Mouse (Mus musculus): ENCODE data around the gene Ddx47. TPM values are rescaled to one million over a fixed set of nuclear protein-coding genes. Genes with fewer than 3 reads are reported as not detected.

Gene Ddx47
- total and polyA plus RNA-seq, 2 experiments from 2014 or later, result 40.5 to 60.5 TPM

GRCm38 (mm10) chr6:135047276-135047675, 35.9 kb downstream of the Ddx47 start:
- TF ChIP-seq CTCF (IDR thresholded peaks at IDR 0.05; ENCODE audit: low read depth), result no peak
- Histone ChIP-seq H3K27me3 (ENCODE audit: insufficient read depth, low read length) (no peaks in the 10 kb centered on the region), H3K9ac (replicated peaks; ENCODE audit: low read length) (no peak overlapping the region), H3K9me3 (ENCODE audit: low read length) (no peaks in the 10 kb centered on the region), H3K4me1 (ENCODE audit: insufficient read depth, low read length) (no peaks in the 10 kb centered on the region), H3K4me2 (ENCODE audit: low read depth, low read length) (no peak overlapping the region), H3K36me3 (ENCODE audit: insufficient read depth, low read length) (no peaks in the 10 kb centered on the region), H3K27ac (no peak overlapping the region), H3K4me3 (ENCODE audit: low read length) (no peak overlapping the region)
- ATAC-seq (no peak), DNase-seq (ENCODE audit: low spot score) (no peak)
- WGBS, result 72% methylated on average over 9 of the region's 9 CpGs

DNA sequence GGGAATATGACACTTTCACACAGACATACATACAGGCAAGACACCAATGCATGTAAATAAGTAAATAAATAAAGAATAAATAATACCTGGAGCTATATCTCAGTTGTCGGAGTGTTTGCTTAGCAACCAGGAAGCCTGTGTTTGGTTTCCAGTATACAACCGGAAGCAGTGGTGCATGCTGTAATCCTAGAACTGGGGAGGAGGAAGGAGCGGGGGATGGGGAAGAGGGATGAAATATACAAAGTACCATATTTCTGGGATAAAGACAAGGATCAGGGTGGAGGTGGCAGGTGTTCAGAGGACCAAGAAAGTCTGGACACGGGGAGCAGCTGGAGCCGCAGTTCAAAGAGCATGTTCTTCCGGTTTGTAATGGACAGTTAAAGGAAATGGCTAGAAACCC, 37.1 kb downstream of the Ddx47 start:
- no peak for DNase-seq (ENCODE audit: low spot score)
- H3K4me3 ChIP-seq (ENCODE audit: low read length), result no peak overlapping the region
- no peaks in the 10 kb centered on the region for H3K27me3 ChIP-seq (ENCODE audit: insufficient read depth, low read length)
- H3K4me1 ChIP-seq (ENCODE audit: insufficient read depth, low read length), result no peaks in the 10 kb centered on the region
- no peak for TF ChIP-seq CTCF (IDR thresholded peaks at IDR 0.05; ENCODE audit: low read depth)
- H3K9ac ChIP-seq (replicated peaks; ENCODE audit: low read length), result no peak overlapping the region
- 87% methylated on average over 6 of the region's 6 CpGs for WGBS
- H3K27ac ChIP-seq, result no peak overlapping the region
- no peaks in the 10 kb centered on the region for H3K9me3 ChIP-seq (ENCODE audit: low read length)
- no peak overlapping the region for H3K4me2 ChIP-seq (ENCODE audit: low read depth, low read length)
- no peaks in the 10 kb centered on the region for H3K36me3 ChIP-seq (ENCODE audit: insufficient read depth, low read length)
- no peak for ATAC-seq

GRCm38 (mm10) chr6:135048956-135049355, 37.5 kb downstream of the Ddx47 start:
- ATAC-seq (no peak), DNase-seq (ENCODE audit: low spot score) (no peak)
- no peak overlapping the region for H3K4me3 ChIP-seq (ENCODE audit: low read length)
- no peaks in the 10 kb centered on the region for H3K36me3 ChIP-seq (ENCODE audit: insufficient read depth, low read length)
- no peaks in the 10 kb centered on the region for H3K27me3 ChIP-seq (ENCODE audit: insufficient read depth, low read length)
- no peaks in the 10 kb centered on the region for H3K4me1 ChIP-seq (ENCODE audit: insufficient read depth, low read length)
- no peaks in the 10 kb centered on the region for H3K9me3 ChIP-seq (ENCODE audit: low read length)
- H3K4me2 ChIP-seq (ENCODE audit: low read depth, low read length), result no peak overlapping the region
- H3K9ac ChIP-seq (replicated peaks; ENCODE audit: low read length), result no peak overlapping the region
- no peak for TF ChIP-seq CTCF (IDR thresholded peaks at IDR 0.05; ENCODE audit: low read depth)
- 74% methylated on average over 16 of the region's 16 CpGs for WGBS
- H3K27ac ChIP-seq, result no peak overlapping the region

DNA sequence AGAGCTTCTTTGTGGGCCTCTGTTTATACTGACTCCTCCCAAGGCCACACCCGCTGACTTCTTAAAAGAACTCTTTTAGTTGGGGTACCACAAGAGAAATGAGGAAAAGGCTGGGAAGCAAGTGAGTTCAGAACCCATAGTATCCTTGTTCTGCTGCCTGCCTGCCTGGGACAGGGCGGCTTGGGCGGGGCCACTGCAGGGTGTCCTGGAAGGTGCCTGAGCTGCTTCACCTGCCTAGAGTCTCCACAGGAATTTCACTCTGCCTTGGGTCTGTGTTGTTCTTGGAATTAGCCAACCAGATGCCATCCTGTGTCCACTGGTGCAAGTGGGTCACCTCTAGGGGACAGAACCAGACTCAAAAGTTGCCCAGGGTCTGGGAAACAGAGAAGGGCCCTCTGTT, 42.4 kb downstream of the Ddx47 start:
- WGBS, result 81% methylated on average over 3 of the region's 3 CpGs
- TF ChIP-seq CTCF (IDR thresholded peaks at IDR 0.05; ENCODE audit: low read depth), result no peak
- ATAC-seq, result no peak

DNA sequence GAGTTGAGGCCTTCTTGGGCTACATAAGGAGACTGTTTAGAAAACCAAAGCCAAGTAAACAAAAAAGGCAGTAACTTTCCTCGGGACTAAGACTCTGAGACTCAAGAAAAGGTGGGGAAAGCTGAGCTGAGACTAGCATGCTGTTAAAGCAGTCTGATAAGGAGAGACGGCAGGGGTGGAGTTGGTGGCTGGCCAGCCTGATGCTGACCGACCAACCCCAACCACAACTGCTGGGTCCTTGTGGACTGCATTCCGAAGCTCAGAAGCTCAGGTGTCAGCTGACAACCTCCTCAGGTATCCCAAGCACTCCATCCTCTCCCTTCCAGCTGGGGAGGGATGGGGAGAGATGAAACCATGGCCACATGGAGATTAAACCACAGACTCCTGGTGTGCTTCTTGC, 44.5 kb downstream of the Ddx47 start:
- Histone ChIP-seq H3K27me3 (ENCODE audit: insufficient read depth, low read length) (no peaks in the 10 kb centered on the region), H3K9ac (replicated peaks; ENCODE audit: low read length) (no peak overlapping the region), H3K9me3 (ENCODE audit: low read length) (no peaks in the 10 kb centered on the region), H3K36me3 (ENCODE audit: insufficient read depth, low read length) (no peaks in the 10 kb centered on the region), H3K4me3 (ENCODE audit: low read length) (no peak overlapping the region), H3K4me2 (ENCODE audit: low read depth, low read length) (no peak overlapping the region), H3K27ac (no peak overlapping the region), H3K4me1 (ENCODE audit: insufficient read depth, low read length) (no peaks in the 10 kb centered on the region)
- no peak for TF ChIP-seq CTCF (IDR thresholded peaks at IDR 0.05; ENCODE audit: low read depth)
- DNase-seq (ENCODE audit: low spot score) (no peak), ATAC-seq (no peak)
- WGBS, result 70% methylated on average over 4 of the region's 4 CpGs

More for the DNA sequence above, 42.4 kb downstream of the Ddx47 start:
- no peak overlapping the region for H3K9ac ChIP-seq (replicated peaks; ENCODE audit: low read length)
- H3K27me3 ChIP-seq (ENCODE audit: insufficient read depth, low read length), result no peaks in the 10 kb centered on the region
- no peak for DNase-seq (ENCODE audit: low spot score)
- H3K9me3 ChIP-seq (ENCODE audit: low read length), result no peaks in the 10 kb centered on the region
- no peaks in the 10 kb centered on the region for H3K36me3 ChIP-seq (ENCODE audit: insufficient read depth, low read length)
- no peaks in the 10 kb centered on the region for H3K4me1 ChIP-seq (ENCODE audit: insufficient read depth, low read length)
- H3K27ac ChIP-seq, result no peak overlapping the region
- no peak overlapping the region for H3K4me2 ChIP-seq (ENCODE audit: low read depth, low read length)
- H3K4me3 ChIP-seq (ENCODE audit: low read length), result no peak overlapping the region

GRCm38 (mm10) chr6:135060728-135061127, 49.3 kb downstream of the Ddx47 start:
- no peaks in the 10 kb centered on the region for H3K36me3 ChIP-seq (ENCODE audit: insufficient read depth, low read length)
- no peak overlapping the region for H3K4me2 ChIP-seq (ENCODE audit: low read depth, low read length)
- WGBS, result 94% methylated on average over 4 of the region's 4 CpGs
- no peak overlapping the region for H3K9ac ChIP-seq (replicated peaks; ENCODE audit: low read length)
- TF ChIP-seq CTCF (IDR thresholded peaks at IDR 0.05; ENCODE audit: low read depth), result no peak
- no peaks in the 10 kb centered on the region for H3K9me3 ChIP-seq (ENCODE audit: low read length)
- no peak overlapping the region for H3K27ac ChIP-seq
- no peaks in the 10 kb centered on the region for H3K4me1 ChIP-seq (ENCODE audit: insufficient read depth, low read length)
- DNase-seq (ENCODE audit: low spot score), result no peak
- no peak overlapping the region for H3K4me3 ChIP-seq (ENCODE audit: low read length)
- no peak for ATAC-seq
- no peaks in the 10 kb centered on the region for H3K27me3 ChIP-seq (ENCODE audit: insufficient read depth, low read length)

DNA sequence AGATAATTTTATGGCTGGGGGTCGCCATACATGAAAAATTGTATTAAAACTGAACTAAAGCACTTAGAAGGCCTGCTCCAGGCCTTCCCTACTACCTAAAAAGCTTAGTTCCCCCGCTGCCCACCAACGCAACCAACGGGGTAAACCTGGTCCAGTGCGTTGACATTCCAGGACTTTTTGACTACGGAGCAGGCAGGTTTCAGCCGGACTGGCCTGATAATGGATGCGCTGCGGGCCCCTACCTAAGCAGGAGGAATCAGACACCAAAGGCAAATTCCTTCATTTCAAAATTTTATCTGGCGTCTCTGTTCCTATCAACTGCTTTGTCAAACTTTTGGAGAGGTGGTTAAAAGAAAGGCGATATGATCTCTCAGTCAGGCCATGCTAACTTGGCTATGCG, 53.2 kb downstream of the Ddx47 start:
- no peak overlapping the region for H3K4me3 ChIP-seq (ENCODE audit: low read length)
- no peak for TF ChIP-seq CTCF (IDR thresholded peaks at IDR 0.05; ENCODE audit: low read depth)
- no peak for DNase-seq (ENCODE audit: low spot score)
- H3K9ac ChIP-seq (replicated peaks; ENCODE audit: low read length), result no peak overlapping the region
- H3K9me3 ChIP-seq (ENCODE audit: low read length), result no peaks in the 10 kb centered on the region
- no peak overlapping the region for H3K27ac ChIP-seq
- H3K36me3 ChIP-seq (ENCODE audit: insufficient read depth, low read length), result no peaks in the 10 kb centered on the region
- WGBS, result 78% methylated on average over 12 of the region's 12 CpGs
- no peak for ATAC-seq
- H3K4me2 ChIP-seq (ENCODE audit: low read depth, low read length), result no peak overlapping the region
- no peaks in the 10 kb centered on the region for H3K27me3 ChIP-seq (ENCODE audit: insufficient read depth, low read length)
- no peaks in the 10 kb centered on the region for H3K4me1 ChIP-seq (ENCODE audit: insufficient read depth, low read length)
